Comparison of ENCODE assay signal across 11 mouse cellular contexts in genomic region chr5:139544271-139545135, GRCm38 (mm10). TPM values are rescaled to one million over a fixed set of nuclear protein-coding genes. Genes with fewer than 3 reads are reported as not detected.
A peak's percentile ranks its signal among the peaks of the same experiment; 100 is the strongest.
DNase-seq lines count a peak whose midpoint lies in the region; ATAC-seq and TF ChIP-seq lines count a peak whose summit lies in the region.
"Had no signal": no experiment of that assay in that cellular context is flagged by ENCODE, and none has a peak within 500 bp of the region (broad histone marks: within the 10 kb centered on the region; RNA-seq: fewer than 3 reads in every experiment).

No protein-coding gene starts in this region.

- no peaks in the 10 kb centered on the region for H3K4me1 ChIP-seq in liver, embryonic 11.5 days (replicated peaks; ENCODE audit: control insufficient read depth, insufficient read depth, low read length)
- H3K4me1 ChIP-seq in liver, postnatal 0 days (ENCODE audit: insufficient read depth), result no peaks in the 10 kb centered on the region
- peaks cover 9% of the 10 kb centered on the region for H3K4me1 ChIP-seq in embryonic facial prominence, embryonic 12.5 days
- peaks cover 49% of the 10 kb centered on the region for H3K4me1 ChIP-seq in limb, embryonic 10.5 days
- peaks cover 47% of the 10 kb centered on the region for H3K4me1 ChIP-seq in neural tube, embryonic 15.5 days

- H3K9ac ChIP-seq in liver, embryonic 11.5 days (ENCODE audit: low read depth, low read length), result no peak overlapping the region
- H3K9ac ChIP-seq in liver, postnatal 0 days (replicated peaks), result no peak overlapping the region
- peak overlapping the region; percentile 3; the same call in 1 of the 2 replicates for H3K9ac ChIP-seq in embryonic facial prominence, embryonic 12.5 days
- peak overlapping the region; percentile 60 for H3K9ac ChIP-seq in neural tube, embryonic 15.5 days (replicated peaks)

- DNase-seq in liver, embryonic 11.5 days (ENCODE audit: low spot score), result no peak
- DNase-seq in liver, postnatal 0 days, result no peak
- DNase-seq in limb, embryonic 10.5 days (ENCODE audit: low spot score), result peak; percentile 69
- DNase-seq in spleen, adult 18-20 months, result no peak
- no peak for DNase-seq in gastrocnemius, adult 2 months
- DNase-seq in T-cell, adult 2 months (ENCODE audit: low spot score), result no peak
- DNase-seq: gastrocnemius, postnatal 10 days had no signal

- WGBS in liver, embryonic 11.5 days, result 2% methylated on average over 54 of the region's 54 CpGs
- WGBS in liver, postnatal 0 days (ENCODE audit: insufficient replicate concordance), result 4% methylated on average over 51 of the region's 54 CpGs
- under 1% methylated on average over 54 of the region's 54 CpGs for WGBS in embryonic facial prominence, embryonic 12.5 days
- 1% methylated on average over 54 of the region's 54 CpGs for WGBS in limb, embryonic 10.5 days
- under 1% methylated on average over 54 of the region's 54 CpGs for WGBS in neural tube, embryonic 15.5 days

- peaks cover 100% of the 10 kb centered on the region for H3K27me3 ChIP-seq in liver, embryonic 11.5 days (replicated peaks; ENCODE audit: control insufficient read depth, insufficient read depth, low read length)
- peaks cover 100% of the 10 kb centered on the region for H3K27me3 ChIP-seq in liver, postnatal 0 days (ENCODE audit: insufficient read depth, low read length)
- H3K27me3 ChIP-seq in embryonic facial prominence, embryonic 12.5 days, result peaks cover 94% of the 10 kb centered on the region
- peaks cover 100% of the 10 kb centered on the region for H3K27me3 ChIP-seq in limb, embryonic 10.5 days (ENCODE audit: low read depth, poor library complexity, severe bottlenecking)
- peaks cover 54% of the 10 kb centered on the region for H3K27me3 ChIP-seq in neural tube, embryonic 15.5 days (replicated peaks)

- no peak for TF ChIP-seq EP300 in liver, postnatal 0 days (IDR thresholded peaks at IDR 0.05; ENCODE audit: low read depth)

- H3K4me2 ChIP-seq in liver, embryonic 11.5 days, result no peak overlapping the region
- H3K4me2 ChIP-seq in liver, postnatal 0 days (ENCODE audit: low read depth, low read length), result no peak overlapping the region
- peak overlapping the region; percentile 21; the same call in 1 of the 2 replicates for H3K4me2 ChIP-seq in embryonic facial prominence, embryonic 12.5 days (replicated peaks)
- H3K4me2 ChIP-seq in neural tube, embryonic 15.5 days, result peak overlapping the region; percentile 59

- intact Hi-C loops in gastrocnemius, adult 2 months (cut with DNase I), result no loop called here

- no peaks in the 10 kb centered on the region for H3K36me3 ChIP-seq in liver, embryonic 11.5 days (ENCODE audit: control insufficient read depth, insufficient read depth, low read length)
- no peaks in the 10 kb centered on the region for H3K36me3 ChIP-seq in liver, postnatal 0 days (replicated peaks; ENCODE audit: insufficient read depth, low read length)
- no peaks in the 10 kb centered on the region for H3K36me3 ChIP-seq in embryonic facial prominence, embryonic 12.5 days
- no peaks in the 10 kb centered on the region for H3K36me3 ChIP-seq in limb, embryonic 10.5 days
- H3K36me3 ChIP-seq in neural tube, embryonic 15.5 days, result no peaks in the 10 kb centered on the region

- no peak overlapping the region for H3K27ac ChIP-seq in liver, embryonic 11.5 days (ENCODE audit: low read depth, low read length)
- H3K27ac ChIP-seq in liver, postnatal 0 days (ENCODE audit: low read depth), result no peak overlapping the region
- H3K27ac ChIP-seq in embryonic facial prominence, embryonic 12.5 days, result no peak overlapping the region
- peak overlapping the region; percentile 42; the same call in 1 of the 2 replicates for H3K27ac ChIP-seq in limb, embryonic 10.5 days
- H3K27ac ChIP-seq in neural tube, embryonic 15.5 days (replicated peaks), result peak overlapping the region; percentile 84
- H3K27ac ChIP-seq in gastrocnemius, adult 2 months, result no peak overlapping the region

- H3K9me3 ChIP-seq in liver, embryonic 11.5 days (ENCODE audit: control insufficient read depth, low read length), result no peaks in the 10 kb centered on the region
- H3K9me3 ChIP-seq in liver, postnatal 0 days (ENCODE audit: low read length), result no peaks in the 10 kb centered on the region
- no peaks in the 10 kb centered on the region for H3K9me3 ChIP-seq in embryonic facial prominence, embryonic 12.5 days
- no peaks in the 10 kb centered on the region for H3K9me3 ChIP-seq in limb, embryonic 10.5 days (replicated peaks)
- no peaks in the 10 kb centered on the region for H3K9me3 ChIP-seq in neural tube, embryonic 15.5 days (replicated peaks)

- ATAC-seq in liver, embryonic 11.5 days (replicated peaks; ENCODE audit: low FRiP score), result no peak
- ATAC-seq in liver, postnatal 0 days, result no peak
- no peak for ATAC-seq in embryonic facial prominence, embryonic 12.5 days (ENCODE audit: insufficient number of reproducible peaks, insufficient read depth, low FRiP score, low TSS enrichment)
- ATAC-seq in neural tube, embryonic 15.5 days (ENCODE audit: low FRiP score), result no peak
- ATAC-seq: intestine, embryonic 16.5 days had no signal

- 0 out of 2 replicates have a peak overlapping the region, but pooled peaks have one; percentile 14 for H3K4me3 ChIP-seq in liver, embryonic 11.5 days (ENCODE audit: low read depth, low read length)
- H3K4me3 ChIP-seq in liver, postnatal 0 days (ENCODE audit: low read depth, low read length), result no peak overlapping the region; the same call in 1 of the 2 replicates
- H3K4me3 ChIP-seq in embryonic facial prominence, embryonic 12.5 days, result peak overlapping the region; percentile 23
- H3K4me3 ChIP-seq in limb, embryonic 10.5 days, result peak overlapping the region; percentile 33
- peak overlapping the region; percentile 46 for H3K4me3 ChIP-seq in neural tube, embryonic 15.5 days (replicated peaks)
- H3K4me3 ChIP-seq in gastrocnemius, adult 2 months, result no peak overlapping the region

- no peak for TF ChIP-seq CTCF in liver, postnatal 0 days (IDR thresholded peaks at IDR 0.05; ENCODE audit: low read depth)
- TF ChIP-seq CTCF in gastrocnemius, adult 2 months (IDR thresholded peaks at IDR 0.05), result no peak

RNA-seq across cellular contexts. Expression of gene Uncx, which starts 1.2 kb away (rescaled TPM):
- polyA plus RNA-seq in liver, embryonic 11.5 days (2014; fragmentation: Nextera tagmentation; extraction: Ambion mirVana), result not detected in 2 replicates
- not detected in 2 replicates for polyA plus RNA-seq in liver, postnatal 0 days (2015; fragmentation: Nextera tagmentation; extraction: Ambion mirVana)
- 5.0 and 6.4 TPM in 2 replicates for polyA plus RNA-seq in embryonic facial prominence, embryonic 12.5 days (2016; fragmentation: Nextera tagmentation; extraction: Ambion mirVana)
- 0.50 and 1.1 TPM in 2 replicates for polyA plus RNA-seq in limb, embryonic 10.5 days (2016; fragmentation: Nextera tagmentation; extraction: Ambion mirVana)
- polyA plus RNA-seq in neural tube, embryonic 15.5 days (2015; fragmentation: Nextera tagmentation; extraction: Ambion mirVana), result 23.7 and 35.3 TPM in 2 replicates
- not detected for total RNA-seq in gastrocnemius, adult 2 months (2021)
- total RNA-seq: ES-E14; gastrocnemius, postnatal 10 days had no signal
- polyA plus RNA-seq: intestine, embryonic 16.5 days had no signal

Comparison
In these comparisons a context has a peak if more than half of its experiments do, and no peak if none do; other contexts are left out.
1. H3K4me3 ChIP-seq: peak in liver, embryonic 11.5 days (single experiment), embryonic facial prominence, embryonic 12.5 days (single experiment), limb, embryonic 10.5 days (single experiment) and neural tube, embryonic 15.5 days (single experiment); none in liver, postnatal 0 days (single experiment) and gastrocnemius, adult 2 months (single experiment).
2. H3K27ac ChIP-seq: peak in limb, embryonic 10.5 days (single experiment) and neural tube, embryonic 15.5 days (single experiment); none in liver, embryonic 11.5 days (single experiment), liver, postnatal 0 days (single experiment), embryonic facial prominence, embryonic 12.5 days (single experiment) and gastrocnemius, adult 2 months (single experiment).
3. H3K4me2 ChIP-seq: peak in embryonic facial prominence, embryonic 12.5 days (single experiment) and neural tube, embryonic 15.5 days (single experiment); none in liver, embryonic 11.5 days (single experiment) and liver, postnatal 0 days (single experiment).
4. H3K9ac ChIP-seq: peak in embryonic facial prominence, embryonic 12.5 days (single experiment) and neural tube, embryonic 15.5 days (single experiment); none in liver, embryonic 11.5 days (single experiment) and liver, postnatal 0 days (single experiment).